Mouse (Mus musculus): Measurements from ENCODE around the gene Zfp607b. TPM values are rescaled to one million over a fixed set of nuclear protein-coding genes. Genes with fewer than 3 reads are reported as not detected.

Zfp607b gene
- polyA plus RNA-seq, 1 experiment from 2014 or later = 2.5 TPM

Other genes starting within 250 kb of the Zfp607b start
- 0.40 and 0.46 TPM in 2 replicates for gene Sptbn4, start 241.7 kb upstream of the Zfp607b start, polyA plus RNA-seq (2016; fragmentation: Nextera tagmentation; extraction: Ambion mirVana)
- 88.8 and 94.6 TPM in 2 replicates for gene Blvrb, start 241.4 kb upstream of the Zfp607b start, polyA plus RNA-seq (2016; fragmentation: Nextera tagmentation; extraction: Ambion mirVana)
- gene Sertad3, start 215.6 kb upstream of the Zfp607b start, polyA plus RNA-seq (2016; fragmentation: Nextera tagmentation; extraction: Ambion mirVana) = 19.0 and 23.8 TPM in 2 replicates
- gene Sertad1, start 202.4 kb upstream of the Zfp607b start, polyA plus RNA-seq (2016; fragmentation: Nextera tagmentation; extraction: Ambion mirVana) = 34.8 and 38.9 TPM in 2 replicates
- gene Prx, start 190.0 kb upstream of the Zfp607b start, polyA plus RNA-seq (2016; fragmentation: Nextera tagmentation; extraction: Ambion mirVana) = 2.4 and 2.8 TPM in 2 replicates
- 0.54 and 0.59 TPM in 2 replicates for gene Hipk4, start 166.1 kb upstream of the Zfp607b start, polyA plus RNA-seq (2016; fragmentation: Nextera tagmentation; extraction: Ambion mirVana)
- gene Pld3, start 136.1 kb upstream of the Zfp607b start, polyA plus RNA-seq (2016; fragmentation: Nextera tagmentation; extraction: Ambion mirVana) = 54.1 and 55.6 TPM in 2 replicates
- 36.3 and 37.4 TPM in 2 replicates for gene 2310022A10Rik, start 136.1 kb upstream of the Zfp607b start, polyA plus RNA-seq (2016; fragmentation: Nextera tagmentation; extraction: Ambion mirVana)
- 94.8 and 106 TPM in 2 replicates for gene Akt2, start 97.8 kb upstream of the Zfp607b start, polyA plus RNA-seq (2016; fragmentation: Nextera tagmentation; extraction: Ambion mirVana)
- not detected in 2 replicates for gene Ttc9b, start 35.4 kb upstream of the Zfp607b start, polyA plus RNA-seq (2016; fragmentation: Nextera tagmentation; extraction: Ambion mirVana)
- gene Map3k10, start 14.7 kb upstream of the Zfp607b start, polyA plus RNA-seq (2016; fragmentation: Nextera tagmentation; extraction: Ambion mirVana) = 4.5 and 10.6 TPM in 2 replicates
- gene Zfp60, start 42.0 kb downstream of the Zfp607b start, polyA plus RNA-seq (2016; fragmentation: Nextera tagmentation; extraction: Ambion mirVana) = 23.8 and 28.7 TPM in 2 replicates
- 1.3 and 1.6 TPM in 2 replicates for gene Zfp626, start 117.9 kb downstream of the Zfp607b start, polyA plus RNA-seq (2016; fragmentation: Nextera tagmentation; extraction: Ambion mirVana)
- 6.9 and 7.4 TPM in 2 replicates for gene Zfp59, start 149.3 kb downstream of the Zfp607b start, polyA plus RNA-seq (2016; fragmentation: Nextera tagmentation; extraction: Ambion mirVana)
- 4.4 and 4.7 TPM in 2 replicates for gene Zfp607a, start 168.2 kb downstream of the Zfp607b start, polyA plus RNA-seq (2016; fragmentation: Nextera tagmentation; extraction: Ambion mirVana)
- 7.0 and 7.8 TPM in 2 replicates for gene Zfp974, start 240.1 kb downstream of the Zfp607b start, polyA plus RNA-seq (2016; fragmentation: Nextera tagmentation; extraction: Ambion mirVana)